Mouse (Mus musculus) midbrain, embryonic 12.5 days (tissue): ENCODE data around the gene Kncn. TPM values are rescaled to one million over a fixed set of nuclear protein-coding genes. Genes with fewer than 3 reads are reported as not detected.

ENCODE experiments used
- ATAC-seq: fragments of 200-750 bp; cut with Nextera tagmentation; 2 replicates; pipeline ENCODE4 v1.8.0; 2017; ENCODE audit warnings: low read depth, moderate TSS enrichment, moderate library complexity; ENCODE audit not compliant: low FRiP score
- H3K27ac ChIP-seq: fragments of 300-500 bp; sonication (generic); replicated peaks from 2 replicates; pipeline ENCODE4 v1.5.1; 2016; ENCODE audit warnings: mild to moderate bottlenecking
- H3K27me3 ChIP-seq: fragments of 300-500 bp; sonication (generic); 2 replicates; pipeline ENCODE4 v1.6.1; 2016; ENCODE audit warnings: mild to moderate bottlenecking
- H3K36me3 ChIP-seq: fragments of 300-500 bp; sonication (generic); 2 replicates; pipeline ENCODE4 v1.6.1; 2016
- H3K4me1 ChIP-seq: fragments of 300-500 bp; sonication (generic); 2 replicates; pipeline ENCODE4 v1.6.1; 2016
- H3K4me2 ChIP-seq: fragments of 300-500 bp; sonication (generic); replicated peaks from 2 replicates; pipeline ENCODE4 v1.6.1; 2016; ENCODE audit warnings: mild to moderate bottlenecking, moderate library complexity
- H3K4me3 ChIP-seq: fragments of 300-500 bp; sonication (generic); 2 replicates; pipeline ENCODE4 v1.5.1; 2016; ENCODE audit warnings: mild to moderate bottlenecking
- H3K9ac ChIP-seq: fragments of 300-500 bp; sonication (generic); replicated peaks from 2 replicates; pipeline ENCODE4 v1.6.1; 2016; ENCODE audit warnings: mild to moderate bottlenecking, moderate library complexity
- H3K9me3 ChIP-seq: fragments of 300-500 bp; sonication (generic); 2 replicates; pipeline ENCODE4 v1.6.1; 2016; ENCODE audit warnings: mild to moderate bottlenecking
- WGBS: fragments of 180-500 bp; shearing (Covaris S2); methylation state at CpG from one replicate; pipeline ENCODE4 v1.1.7; 2016; 5-methylcytosine and 5-hydroxymethylcytosine counted together
- polyA plus RNA-seq: library from polyadenylated mRNA; unstranded; fragments of >200 nt; fragmentation: Nextera tagmentation; extraction: Ambion mirVana; gene quantifications from 2 replicates; pipeline ENCODE4 v1.2.1, GENCODE M21; 2016

The Kncn gene
- not detected in 2 replicates for polyA plus RNA-seq

DNA sequence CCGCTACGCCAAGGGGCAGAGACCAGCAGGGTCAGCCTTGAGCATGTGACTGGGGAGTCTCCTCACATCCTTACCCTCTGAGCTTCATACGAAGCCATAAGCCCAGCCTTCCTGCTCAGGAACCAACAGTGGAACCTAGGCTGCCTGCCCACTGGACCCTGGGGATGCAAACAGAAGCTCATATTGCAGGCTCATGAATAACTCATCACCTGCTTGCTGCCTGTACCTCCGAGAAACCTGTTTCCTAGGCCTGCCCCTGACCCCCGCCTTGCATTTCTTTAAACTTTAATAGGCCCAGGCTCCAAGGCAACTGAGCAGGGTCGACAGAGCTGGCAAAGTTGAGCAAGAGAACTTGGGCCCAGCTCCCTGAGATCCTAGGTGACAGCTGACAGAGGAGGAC is at the start of gene Kncn:
Gene Kncn (plus strand): TSS at position 379 of the 400 bp plus-strand sequence.
- Histone ChIP-seq H3K9ac (no peak within 1 kb of the TSS), H3K4me1 (peaks cover 40% of the 10 kb centered on the region), H3K9me3 (no peaks in the 10 kb centered on the region), H3K4me3 (no peak within 1 kb of the TSS), H3K36me3 (no peaks in the 10 kb centered on the region), H3K27me3 (peaks cover 7% of the 10 kb centered on the region), H3K4me2 (no peak within 1 kb of the TSS), H3K27ac (no peak within 1 kb of the TSS)
- no peak for ATAC-seq
- WGBS, result 69% methylated on average over 6 of the region's 6 CpGs

DNA sequence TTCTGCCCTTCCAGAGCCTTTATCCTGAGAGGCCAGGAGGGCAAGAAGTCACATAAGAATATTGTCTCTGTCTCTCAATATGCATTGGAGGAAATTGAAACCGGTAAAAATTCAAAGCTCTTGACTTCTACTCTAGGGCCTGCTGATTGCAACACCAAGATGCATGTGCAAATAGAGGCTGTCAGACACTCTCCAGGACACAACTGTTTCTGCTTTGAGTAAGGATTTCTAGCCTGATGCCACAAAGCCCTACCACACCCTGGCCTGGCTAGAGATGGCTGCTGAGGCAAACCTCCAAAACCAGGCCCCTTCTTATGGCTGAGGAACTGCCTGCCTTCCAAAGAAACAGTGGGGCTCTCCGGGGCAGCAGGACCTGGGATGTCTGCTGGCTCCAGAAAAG is 48.6 kb upstream of the Kncn start:
- no peak overlapping the region for H3K4me3 ChIP-seq
- H3K9me3 ChIP-seq, result no peaks in the 10 kb centered on the region
- no peak overlapping the region for H3K4me2 ChIP-seq
- no peak overlapping the region for H3K27ac ChIP-seq
- H3K4me1 ChIP-seq, result peaks cover 8% of the 10 kb centered on the region
- no peaks in the 10 kb centered on the region for H3K36me3 ChIP-seq
- H3K9ac ChIP-seq, result no peak overlapping the region
- H3K27me3 ChIP-seq, result 0 out of 2 replicates have a peak, but pooled peaks cover under 1% of the 10 kb centered on the region
- ATAC-seq, result no peak
- WGBS, result 83% methylated on average over 2 of the region's 2 CpGs

DNA sequence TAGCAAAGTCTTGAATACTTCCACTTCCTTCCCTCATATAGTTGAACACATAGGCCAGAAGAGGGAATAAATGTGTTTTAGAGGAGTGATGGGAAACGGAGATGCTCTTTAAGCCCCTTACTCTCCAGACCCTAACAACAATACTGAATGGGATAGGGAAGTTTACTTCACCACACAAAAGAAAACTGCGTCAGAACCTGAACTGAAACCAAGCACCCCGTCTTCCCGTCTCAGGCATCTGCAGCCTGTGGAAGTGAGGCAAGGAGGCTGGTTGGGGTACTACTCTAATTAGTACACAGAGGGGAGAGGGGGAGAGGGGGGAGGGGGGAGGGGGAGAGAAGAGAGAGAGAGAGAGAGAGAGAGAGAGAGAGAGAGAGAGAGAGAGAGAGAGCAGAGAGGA is 46.0 kb upstream of the Kncn start:
- no peaks in the 10 kb centered on the region for H3K36me3 ChIP-seq
- H3K27me3 ChIP-seq, result no peaks in the 10 kb centered on the region
- H3K9ac ChIP-seq, result no peak overlapping the region
- no peaks in the 10 kb centered on the region for H3K9me3 ChIP-seq
- H3K4me3 ChIP-seq, result no peak overlapping the region
- H3K27ac ChIP-seq, result no peak overlapping the region
- peaks cover 8% of the 10 kb centered on the region for H3K4me1 ChIP-seq
- H3K4me2 ChIP-seq, result peak overlapping the region; percentile 79
- WGBS, result 79% methylated on average over 4 of the region's 4 CpGs
- ATAC-seq, result no peak

DNA sequence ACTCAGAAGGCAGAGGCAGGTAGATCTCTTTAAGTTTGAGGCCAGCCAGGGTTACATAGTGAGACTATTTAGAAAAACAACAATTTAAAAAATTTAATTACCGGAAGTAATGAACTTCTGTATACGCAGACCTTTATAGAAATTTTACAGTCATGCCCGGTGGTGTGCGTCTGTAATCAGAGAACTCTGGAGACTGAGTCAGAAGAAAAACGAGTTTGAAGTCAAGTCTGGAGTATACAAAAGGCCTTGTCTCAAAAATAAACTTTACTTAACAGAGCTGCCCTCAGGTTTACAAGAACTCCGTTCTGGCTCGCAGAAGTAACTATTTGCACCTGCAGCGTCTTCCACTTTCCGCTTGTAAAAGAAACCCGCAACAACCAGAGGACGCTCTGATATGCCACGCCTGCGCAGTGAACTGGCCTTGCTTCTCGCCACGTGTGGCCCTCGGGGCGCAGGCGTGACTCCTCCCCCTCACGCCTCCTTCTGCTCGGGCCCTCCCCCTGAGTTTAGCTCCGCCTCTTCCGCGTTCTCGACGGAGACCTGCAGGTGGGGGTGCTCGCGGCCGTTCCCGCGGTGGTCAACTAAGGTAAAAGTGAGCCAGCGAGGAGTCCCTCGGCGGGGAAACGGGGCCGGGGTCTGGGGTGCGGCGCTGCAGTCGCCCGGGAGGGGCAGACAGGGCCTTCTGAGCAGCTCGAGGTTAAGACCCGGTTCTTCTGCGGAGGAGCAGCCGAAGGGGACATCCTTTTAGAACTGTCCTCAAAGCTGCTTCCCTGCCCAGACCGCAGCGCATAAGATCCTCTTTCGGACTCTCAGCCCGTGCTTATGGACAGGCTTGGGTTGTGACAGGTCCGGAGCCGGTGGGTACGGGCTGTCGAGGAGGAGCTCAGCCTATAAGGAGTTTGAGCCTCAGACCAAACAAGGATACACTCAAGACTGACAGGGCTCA is 45.2 kb upstream of the Kncn start, which contains the start of gene Mknk1:
Gene Mknk1 (plus strand): TSS at position 503 of the 946 bp plus-strand sequence.
- WGBS, result 3% methylated on average over 51 of the region's 51 CpGs
- Histone ChIP-seq H3K4me2 (peak within 1 kb of the TSS; percentile 79), H3K27me3 (no peaks in the 10 kb centered on the region), H3K4me1 (peaks cover 8% of the 10 kb centered on the region), H3K27ac (peak within 1 kb of the TSS; percentile 39; the same call in 1 of the 2 replicates), H3K9me3 (no peaks in the 10 kb centered on the region), H3K36me3 (no peaks in the 10 kb centered on the region), H3K4me3 (peak within 1 kb of the TSS; percentile 78), H3K9ac (peak within 1 kb of the TSS; percentile 67)
- ATAC-seq, result peak; percentile 95

DNA sequence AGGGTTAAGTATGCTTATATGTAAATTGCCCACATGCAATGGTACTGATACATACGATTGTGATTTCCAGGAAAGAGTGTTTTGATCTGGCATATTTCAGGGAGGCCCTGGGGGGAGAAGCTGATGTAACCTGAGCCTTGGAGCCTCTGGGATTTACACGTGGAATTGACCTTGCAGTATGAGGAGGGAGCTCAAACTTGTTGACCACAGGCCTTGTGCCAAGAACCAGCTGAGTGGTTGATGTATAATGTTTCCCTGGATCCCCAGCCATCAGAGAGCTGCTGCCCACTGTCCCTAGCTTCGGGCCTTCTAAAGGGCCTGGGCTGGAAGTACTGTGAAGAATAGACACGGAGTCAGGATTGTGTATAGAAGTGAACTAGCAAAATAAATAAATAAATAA is 44.2 kb upstream of the Kncn start:
- H3K27ac ChIP-seq, result no peak overlapping the region
- no peaks in the 10 kb centered on the region for H3K36me3 ChIP-seq
- ATAC-seq, result no peak
- H3K27me3 ChIP-seq, result no peaks in the 10 kb centered on the region
- H3K9ac ChIP-seq, result no peak overlapping the region
- peak overlapping the region; percentile 79 for H3K4me2 ChIP-seq
- peak overlapping the region; percentile 78 for H3K4me3 ChIP-seq
- H3K4me1 ChIP-seq, result peaks cover 8% of the 10 kb centered on the region
- no peaks in the 10 kb centered on the region for H3K9me3 ChIP-seq
- WGBS, result 65% methylated on average over 4 of the region's 4 CpGs

DNA sequence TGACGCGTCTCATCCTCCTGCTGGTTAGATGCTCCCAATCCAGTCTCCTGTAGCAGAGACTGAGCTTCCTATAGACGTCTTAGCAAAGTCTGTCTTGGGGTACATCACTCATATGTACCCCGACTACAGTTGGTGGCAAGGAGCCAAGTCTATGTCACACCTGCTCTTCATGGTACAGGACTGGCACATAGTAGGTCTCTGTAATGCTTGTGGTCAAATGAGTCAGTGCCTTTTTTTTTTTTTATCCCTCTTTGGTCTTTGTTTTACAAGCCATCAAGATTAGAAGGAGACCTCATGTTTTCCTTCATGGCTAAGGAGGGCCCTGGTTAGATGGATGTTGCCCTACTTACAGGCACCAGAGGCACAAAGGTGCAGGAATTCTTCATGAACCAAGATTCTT is 43.4 kb upstream of the Kncn start:
- no peak for ATAC-seq
- Histone ChIP-seq H3K27ac (no peak overlapping the region), H3K27me3 (no peaks in the 10 kb centered on the region), H3K9me3 (no peaks in the 10 kb centered on the region), H3K4me2 (no peak overlapping the region), H3K36me3 (no peaks in the 10 kb centered on the region), H3K4me3 (no peak overlapping the region), H3K4me1 (peaks cover 8% of the 10 kb centered on the region), H3K9ac (no peak overlapping the region)
- WGBS, result 94% methylated on average over 4 of the region's 4 CpGs

DNA sequence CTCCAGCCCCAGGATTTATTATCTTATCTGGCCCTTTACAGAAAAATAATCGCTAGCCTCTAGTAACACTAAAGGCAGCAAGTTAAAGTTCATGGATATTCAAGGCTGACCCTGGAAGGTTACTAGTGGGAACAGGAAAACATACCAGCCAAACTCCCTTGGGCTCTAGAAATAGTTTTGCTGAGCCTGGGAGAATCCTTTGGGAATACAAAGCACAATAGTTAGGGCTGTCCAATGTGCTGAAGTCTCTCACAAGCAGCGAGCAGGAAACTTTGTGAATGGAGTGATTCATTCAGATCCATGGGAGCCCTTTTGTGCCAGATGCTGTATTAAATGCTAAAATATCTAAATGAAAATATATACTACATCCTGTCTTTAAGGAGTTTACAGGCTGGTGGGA is 37.5 kb upstream of the Kncn start:
- Histone ChIP-seq H3K36me3 (peaks cover 30% of the 10 kb centered on the region), H3K9ac (no peak overlapping the region), H3K4me1 (0 out of 2 replicates have a peak, but pooled peaks cover 2% of the 10 kb centered on the region), H3K27ac (no peak overlapping the region), H3K27me3 (no peaks in the 10 kb centered on the region), H3K9me3 (no peaks in the 10 kb centered on the region), H3K4me3 (no peak overlapping the region), H3K4me2 (no peak overlapping the region)
- WGBS, result 71% methylated on average over 2 of the region's 2 CpGs
- no peak for ATAC-seq

DNA sequence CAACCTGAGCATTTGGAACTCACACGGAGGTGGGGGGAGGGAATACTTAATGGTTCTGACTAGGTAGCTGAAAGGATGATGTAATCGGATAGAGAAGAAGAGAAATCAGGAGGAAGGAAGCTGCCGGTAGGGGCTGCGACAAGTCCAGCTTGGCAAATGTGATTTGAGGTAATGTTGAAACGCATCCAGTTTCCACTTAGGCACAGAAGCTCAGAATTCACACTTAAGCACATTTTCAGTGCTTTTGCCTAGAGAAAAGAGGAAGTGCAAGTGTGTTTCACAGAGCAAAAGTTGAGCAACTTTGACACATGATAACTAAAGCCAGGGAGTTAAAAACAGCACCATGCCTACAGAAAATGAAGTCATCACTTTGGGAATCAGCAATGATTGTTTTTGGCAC is 36.8 kb upstream of the Kncn start:
- Histone ChIP-seq H3K27me3 (no peaks in the 10 kb centered on the region), H3K4me1 (0 out of 2 replicates have a peak, but pooled peaks cover 2% of the 10 kb centered on the region), H3K9ac (no peak overlapping the region), H3K36me3 (peaks cover 37% of the 10 kb centered on the region), H3K9me3 (no peaks in the 10 kb centered on the region), H3K4me2 (no peak overlapping the region), H3K4me3 (no peak overlapping the region), H3K27ac (no peak overlapping the region)
- no peak for ATAC-seq
- 72% methylated on average over 5 of the region's 5 CpGs for WGBS

DNA sequence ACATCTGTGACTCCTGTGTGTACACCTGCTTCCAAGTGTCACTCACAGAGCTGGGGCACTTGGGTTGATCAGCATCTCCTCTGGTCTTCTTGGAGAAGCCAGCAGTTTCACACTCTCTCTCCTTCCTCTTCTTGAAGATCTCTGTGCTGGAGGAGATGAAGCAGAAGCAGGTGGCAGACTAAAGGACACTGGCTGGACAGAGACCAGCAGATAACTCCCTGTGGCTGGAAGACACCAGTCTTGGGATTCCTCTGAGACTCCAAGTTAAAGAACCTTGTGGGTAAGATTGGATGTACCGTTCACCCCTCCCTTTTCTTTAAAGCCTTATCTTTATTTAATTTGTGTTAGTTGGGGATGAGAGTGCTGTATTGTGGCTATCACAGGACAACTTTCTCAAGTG is 36.1 kb upstream of the Kncn start:
- Histone ChIP-seq H3K36me3 (peaks cover 38% of the 10 kb centered on the region), H3K27ac (no peak overlapping the region), H3K27me3 (no peaks in the 10 kb centered on the region), H3K4me2 (no peak overlapping the region), H3K9ac (no peak overlapping the region), H3K9me3 (no peaks in the 10 kb centered on the region), H3K4me3 (no peak overlapping the region), H3K4me1 (0 out of 2 replicates have a peak, but pooled peaks cover 2% of the 10 kb centered on the region)
- 96% methylated on average over 1 of the region's 1 CpGs for WGBS
- ATAC-seq, result no peak

DNA sequence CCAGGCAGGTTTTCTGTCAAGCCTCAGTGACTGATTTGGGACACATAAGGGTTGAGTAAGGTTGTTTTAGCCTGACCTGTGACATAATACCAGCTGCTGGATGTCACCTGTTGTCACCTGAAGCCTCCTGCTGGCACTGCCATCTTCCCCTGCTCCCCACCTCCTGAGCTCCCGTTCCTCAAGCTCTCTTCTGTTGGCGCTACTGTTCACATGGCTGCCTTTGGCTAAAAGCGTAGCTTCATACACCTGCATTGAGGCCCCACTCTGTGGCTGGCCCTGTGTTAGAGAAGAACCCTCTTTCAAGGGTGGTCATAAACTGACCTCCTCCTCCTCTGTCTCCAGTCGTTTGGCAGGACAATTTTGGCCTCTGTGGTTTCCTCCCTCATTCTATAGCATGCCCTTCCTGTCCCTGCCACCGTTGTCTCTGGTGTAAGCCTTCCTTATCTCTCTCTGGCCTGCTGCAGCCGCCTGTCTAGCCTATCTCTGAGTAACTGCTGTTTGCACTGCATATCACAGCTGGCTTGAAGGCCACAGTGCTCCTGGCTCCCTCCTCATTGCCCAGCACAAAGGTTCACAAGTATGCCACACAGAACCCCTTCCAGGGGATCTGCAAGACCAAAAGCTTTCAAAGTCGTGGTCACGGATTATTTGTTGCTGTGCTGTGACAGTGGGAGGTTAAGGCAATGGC is 35.1 kb upstream of the Kncn start:
- no peak for ATAC-seq
- Histone ChIP-seq H3K9me3 (no peaks in the 10 kb centered on the region), H3K9ac (no peak overlapping the region), H3K27me3 (no peaks in the 10 kb centered on the region), H3K4me1 (0 out of 2 replicates have a peak, but pooled peaks cover 2% of the 10 kb centered on the region), H3K4me2 (no peak overlapping the region), H3K4me3 (no peak overlapping the region), H3K27ac (no peak overlapping the region), H3K36me3 (peaks cover 42% of the 10 kb centered on the region)
- WGBS, result 74% methylated on average over 8 of the region's 8 CpGs

DNA sequence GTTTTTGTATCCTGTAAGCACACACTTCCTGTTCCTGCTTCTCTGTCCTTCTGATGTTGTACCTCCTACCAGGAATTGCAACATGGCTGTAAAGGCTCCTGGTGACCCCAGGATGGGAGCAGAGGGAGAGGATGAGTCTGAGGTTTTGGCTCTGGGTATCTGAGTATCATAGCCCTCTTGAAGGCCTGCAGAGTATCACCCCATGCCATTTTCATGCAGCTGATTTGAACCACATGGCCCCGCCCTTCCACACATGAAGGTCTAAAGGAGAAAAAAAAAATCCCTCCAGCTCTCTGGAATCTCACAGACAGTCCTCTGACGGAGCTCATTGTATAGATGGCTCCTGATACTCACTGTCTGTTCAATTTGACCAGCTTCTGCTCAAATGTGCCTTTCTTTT is 34.1 kb upstream of the Kncn start:
- Histone ChIP-seq H3K9me3 (no peaks in the 10 kb centered on the region), H3K4me1 (peaks cover 6% of the 10 kb centered on the region; the same call in 1 of the 2 replicates), H3K4me3 (no peak overlapping the region), H3K9ac (no peak overlapping the region), H3K4me2 (no peak overlapping the region), H3K27ac (no peak overlapping the region), H3K27me3 (no peaks in the 10 kb centered on the region), H3K36me3 (peaks cover 42% of the 10 kb centered on the region)
- no peak for ATAC-seq
- WGBS, result 87% methylated on average over 2 of the region's 2 CpGs

DNA sequence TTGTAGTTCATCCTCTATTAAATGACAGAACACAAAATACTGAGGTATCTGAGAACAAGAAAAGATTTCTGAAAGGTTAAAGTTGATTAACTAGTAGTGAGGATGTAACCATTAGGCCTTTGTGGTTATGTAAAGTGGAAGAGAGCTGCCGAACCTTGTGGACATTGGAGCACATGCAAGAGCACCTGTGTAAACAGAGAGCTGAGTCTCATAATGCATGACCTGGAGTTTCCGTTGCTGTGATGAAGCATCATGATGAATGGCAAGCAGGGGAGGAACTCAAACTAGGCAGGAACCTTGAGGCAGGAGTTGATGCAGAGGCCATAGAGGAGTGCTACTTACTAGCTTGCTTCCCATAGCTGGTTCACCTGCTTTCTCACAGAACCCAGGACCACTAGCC is 33.6 kb upstream of the Kncn start:
- H3K4me3 ChIP-seq, result no peak overlapping the region
- H3K36me3 ChIP-seq, result peaks cover 42% of the 10 kb centered on the region
- H3K9ac ChIP-seq, result no peak overlapping the region
- no peaks in the 10 kb centered on the region for H3K27me3 ChIP-seq
- no peaks in the 10 kb centered on the region for H3K9me3 ChIP-seq
- H3K4me2 ChIP-seq, result no peak overlapping the region
- no peak for ATAC-seq
- H3K27ac ChIP-seq, result no peak overlapping the region
- peaks cover 11% of the 10 kb centered on the region; the same call in 1 of the 2 replicates for H3K4me1 ChIP-seq
- WGBS, result 81% methylated on average over 2 of the region's 2 CpGs
